Mouse (Mus musculus): ENCODE results near the gene Snapc5. TPM values are rescaled to one million over a fixed set of nuclear protein-coding genes. Genes with fewer than 3 reads are reported as not detected.
"Not testable (repeated sequence)": the region's sequence is repeated elsewhere in the genome, so short reads cannot be mapped to it uniquely, and the experiment has no call there.

Gene Snapc5
- 18.0 and 22.7 TPM in 2 replicates for polyA plus RNA-seq (2012; rRNA removed)

GRCm38 (mm10) chr9:64178974-64179646 lies at the start of gene Snapc5:
Gene Snapc5, plus strand, starts transcription at chr9:64179274.
- under 1% methylated on average over 35 of the region's 35 CpGs for WGBS

GRCm38 (mm10) chr9:64131623-64132022 lies 47.5 kb upstream of the Snapc5 start:
- no peak for DNase-seq (ENCODE audit: low read depth, low spot score)
- WGBS = 80% methylated on average over 6 of the region's 6 CpGs

More at GRCm38 (mm10) chr9:64178974-64179646, at the start of gene Snapc5:
- DNase-seq (ENCODE audit: low read depth, low spot score) = peak; percentile 70

GRCm38 (mm10) chr9:64138896-64139295 lies 40.2 kb upstream of the Snapc5 start:
- DNase-seq (ENCODE audit: low read depth, low spot score) = not testable (repeated sequence)
- WGBS = 3% methylated on average over 6 of the region's 6 CpGs

GRCm38 (mm10) chr9:64139879-64140278 lies 39.2 kb upstream of the Snapc5 start:
- no peak for DNase-seq (ENCODE audit: low read depth, low spot score)
- 81% methylated on average over 9 of the region's 9 CpGs for WGBS

GRCm38 (mm10) chr9:64156641-64157040 lies 22.4 kb upstream of the Snapc5 start:
- WGBS = 53% methylated on average over 1 of the region's 1 CpGs

GRCm38 (mm10) chr9:64160471-64160870 lies 18.6 kb upstream of the Snapc5 start:
- DNase-seq (ENCODE audit: low read depth, low spot score) = no peak
- WGBS = 79% methylated on average over 5 of the region's 5 CpGs

More at GRCm38 (mm10) chr9:64156641-64157040, 22.4 kb upstream of the Snapc5 start:
- DNase-seq (ENCODE audit: low read depth, low spot score) = no peak

- DNase-seq (ENCODE audit: low read depth, low spot score) = not testable (repeated sequence)
- 63% methylated on average over 3 of the region's 3 CpGs for WGBS
Observed at GRCm38 (mm10) chr9:64169967-64170366, 9.1 kb upstream of the Snapc5 start.

- 2% methylated on average over 18 of the region's 18 CpGs for WGBS
- DNase-seq (ENCODE audit: low read depth, low spot score) = no peak
Observed at GRCm38 (mm10) chr9:64172145-64172815, 6.8 kb upstream of the Snapc5 start.

- DNase-seq (ENCODE audit: low read depth, low spot score) = peak; percentile 48
- WGBS = under 1% methylated on average over 42 of the region's 42 CpGs
Observed at GRCm38 (mm10) chr9:64172816-64173665, 6.0 kb upstream of the Snapc5 start, which contains the start of the genes Zwilch and Rpl4. Gene Zwilch, minus strand, starts transcription at chr9:64173104. Gene Rpl4, plus strand, starts transcription at chr9:64173375.

- WGBS = under 1% methylated on average over 16 of the region's 16 CpGs
- no peak for DNase-seq (ENCODE audit: low read depth, low spot score)
Observed at GRCm38 (mm10) chr9:64173666-64174220, 5.3 kb upstream of the Snapc5 start.

GRCm38 (mm10) chr9:64174341-64174740 lies 4.7 kb upstream of the Snapc5 start:
- DNase-seq (ENCODE audit: low read depth, low spot score) = no peak

GRCm38 (mm10) chr9:64174766-64175165 lies 4.3 kb upstream of the Snapc5 start:
- no peak for DNase-seq (ENCODE audit: low read depth, low spot score)
- 25% methylated on average over 8 of the region's 8 CpGs for WGBS

GRCm38 (mm10) chr9:64175378-64175777 lies 3.7 kb upstream of the Snapc5 start:
- WGBS = 81% methylated on average over 11 of the region's 11 CpGs
- DNase-seq (ENCODE audit: low read depth, low spot score) = no peak

GRCm38 (mm10) chr9:64178610-64178973 lies 482 bp upstream of the Snapc5 start:
- 40% methylated on average over 3 of the region's 3 CpGs for WGBS

GRCm38 (mm10) chr9:64183295-64183694 lies 4.2 kb downstream of the Snapc5 start:
- 90% methylated on average over 5 of the region's 5 CpGs for WGBS
- not testable (repeated sequence) for DNase-seq (ENCODE audit: low read depth, low spot score)

More at GRCm38 (mm10) chr9:64178610-64178973, 482 bp upstream of the Snapc5 start:
- DNase-seq (ENCODE audit: low read depth, low spot score) = no peak

- WGBS = 95% methylated on average over 5 of the region's 5 CpGs
- no peak for DNase-seq (ENCODE audit: low read depth, low spot score)
Observed at GRCm38 (mm10) chr9:64184166-64184840, 5.2 kb downstream of the Snapc5 start.

- WGBS = 79% methylated on average over 1 of the region's 1 CpGs
- DNase-seq (ENCODE audit: low read depth, low spot score) = no peak
Observed at GRCm38 (mm10) chr9:64193879-64194278, 14.8 kb downstream of the Snapc5 start.

GRCm38 (mm10) chr9:64195554-64195953 lies 16.5 kb downstream of the Snapc5 start:
- WGBS = 82% methylated on average over 4 of the region's 4 CpGs
- no peak for DNase-seq (ENCODE audit: low read depth, low spot score)

GRCm38 (mm10) chr9:64197524-64197923 lies 18.4 kb downstream of the Snapc5 start:
- no peak for DNase-seq (ENCODE audit: low read depth, low spot score)
- WGBS = 86% methylated on average over 8 of the region's 8 CpGs

Measured in large intestine, adult 2 months (tissue).